Mouse (Mus musculus) kidney, adult 2 months (tissue): ENCODE data around the gene Stfa2l1.

Source experiments
- CTCF ChIP-seq: fragments of 200-500 bp; conservative IDR thresholded peaks from 2 replicates; pipeline ENCODE4 v1.5.1; 2011; ENCODE audit warnings: low read depth, mild to moderate bottlenecking, control low read depth, low read length, moderate library complexity, mixed read lengths; ENCODE audit not compliant: insufficient read depth, insufficient read length
- POLR2A ChIP-seq: fragments of 200-500 bp; IDR thresholded peaks from one replicate; pipeline ENCODE4 v1.6.1; 2011; ENCODE audit warnings: low read depth, low read length, control low read depth

GRCm38 (mm10) chr16:36209967-36210453, 53.4 kb downstream of the Stfa2l1 start, which contains the start of gene Gm5416:
- no peak for TF ChIP-seq POLR2A
- no peak for TF ChIP-seq CTCF
